Mouse (Mus musculus): ENCODE results near the gene Neto2. TPM values are rescaled to one million over a fixed set of nuclear protein-coding genes. Genes with fewer than 3 reads are reported as not detected.

Gene Neto2
- polyA plus RNA-seq, 1 experiment: 1.4 TPM

DNA sequence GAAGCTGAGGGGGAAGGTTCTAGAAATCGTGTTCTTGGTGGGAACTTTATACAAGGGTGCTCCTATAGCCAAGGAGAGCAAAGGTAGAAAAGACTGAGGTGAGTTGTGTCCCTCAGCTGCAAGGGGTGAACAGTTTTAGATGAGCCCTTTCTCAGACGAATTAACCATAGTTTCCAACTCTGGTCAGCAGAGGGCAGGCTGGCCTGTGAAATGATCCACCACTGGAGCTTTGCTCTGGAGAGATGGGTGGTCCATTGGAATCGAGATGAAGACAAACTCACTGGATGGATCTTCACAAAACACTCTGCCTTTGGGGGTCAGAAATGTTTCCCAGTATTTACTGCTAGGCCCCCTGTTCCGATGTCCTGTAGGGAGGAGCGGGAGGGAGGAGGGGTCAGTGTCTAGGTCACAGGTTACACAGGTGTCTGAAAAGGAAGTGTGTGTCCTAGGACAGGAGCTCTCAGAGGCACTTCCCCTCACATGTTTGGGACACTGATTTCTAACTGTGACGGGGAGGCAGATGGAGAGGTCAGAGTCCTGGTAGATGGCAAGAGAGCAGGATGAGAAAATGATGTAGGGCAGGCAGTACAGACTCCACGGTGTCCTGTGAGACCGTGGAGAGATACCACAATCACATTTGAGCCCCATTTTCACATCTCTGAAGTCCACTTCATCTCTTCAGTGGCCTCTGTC is 97.4 kb downstream of the Neto2 start:
- Histone ChIP-seq H3K36me3 (ENCODE audit: control insufficient read depth, insufficient read depth, low read length) (no peaks in the 10 kb centered on the region), H3K4me1 (ENCODE audit: control insufficient read depth, insufficient read depth, low read length) (no peaks in the 10 kb centered on the region), H3K4me3 (ENCODE audit: control insufficient read depth, low read depth, low read length) (no peak overlapping the region), H3K27ac (ENCODE audit: control insufficient read depth, insufficient read depth, low read depth, low read length) (no peak overlapping the region), H3K27me3 (ENCODE audit: control insufficient read depth, insufficient read depth, low read length) (no peaks in the 10 kb centered on the region)
- TF ChIP-seq POLR2A (IDR thresholded peaks at IDR 0.05; ENCODE audit: control insufficient read depth, low read depth, low read length): no peak
- peak; percentile 42; the same call in 1 of the 2 replicates for TF ChIP-seq CTCF (IDR thresholded peaks at IDR 0.05; ENCODE audit: control insufficient read depth, insufficient read depth, insufficient replicate concordance, low read depth, low read length)

DNA sequence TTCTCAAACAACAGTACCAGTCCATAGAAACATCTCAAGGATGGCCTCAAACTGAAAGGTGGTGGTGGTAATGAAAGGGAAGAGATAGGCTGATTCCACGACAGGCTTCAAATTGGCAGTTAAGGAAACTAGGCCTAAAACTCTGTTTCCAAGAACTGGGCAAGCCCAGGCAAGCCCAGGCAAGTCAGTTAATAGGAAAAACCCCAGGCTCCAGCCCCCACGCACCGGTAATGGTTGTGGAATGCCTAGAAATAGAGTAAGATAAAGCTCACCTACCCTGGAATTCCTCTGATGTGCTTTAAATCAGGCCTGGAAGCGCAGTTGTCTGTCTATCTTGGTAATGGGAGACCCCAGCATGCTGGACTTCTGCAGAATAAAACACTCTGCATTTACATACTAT is 98.0 kb downstream of the Neto2 start:
- Histone ChIP-seq H3K4me1 (ENCODE audit: control insufficient read depth, insufficient read depth, low read length) (no peaks in the 10 kb centered on the region), H3K27me3 (ENCODE audit: control insufficient read depth, insufficient read depth, low read length) (no peaks in the 10 kb centered on the region), H3K27ac (ENCODE audit: control insufficient read depth, insufficient read depth, low read depth, low read length) (no peak overlapping the region), H3K36me3 (ENCODE audit: control insufficient read depth, insufficient read depth, low read length) (no peaks in the 10 kb centered on the region), H3K4me3 (ENCODE audit: control insufficient read depth, low read depth, low read length) (no peak overlapping the region)
- TF ChIP-seq POLR2A (IDR thresholded peaks at IDR 0.05; ENCODE audit: control insufficient read depth, low read depth, low read length): no peak
- no peak for TF ChIP-seq CTCF (IDR thresholded peaks at IDR 0.05; ENCODE audit: control insufficient read depth, insufficient read depth, insufficient replicate concordance, low read depth, low read length)

DNA sequence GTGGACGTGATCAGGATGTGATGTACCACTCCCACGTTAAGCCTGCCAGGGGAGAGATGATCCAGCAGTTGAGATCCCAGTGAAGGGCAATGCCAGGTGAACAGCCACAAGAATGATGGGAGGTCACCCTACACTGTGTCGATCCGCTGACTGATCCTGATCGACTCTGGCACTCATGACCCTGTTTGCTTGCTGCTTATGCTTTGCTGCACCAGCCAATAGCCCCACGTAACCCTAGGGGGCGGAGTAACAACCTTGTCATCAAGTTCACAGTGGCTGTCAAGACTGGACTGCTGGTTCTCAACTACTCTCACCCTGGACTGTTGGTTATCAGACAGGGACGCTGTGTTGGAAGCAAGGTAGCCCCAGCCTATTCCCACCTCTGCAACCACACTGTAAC is 99.0 kb downstream of the Neto2 start:
- Histone ChIP-seq H3K4me1 (ENCODE audit: control insufficient read depth, insufficient read depth, low read length) (no peaks in the 10 kb centered on the region), H3K27me3 (ENCODE audit: control insufficient read depth, insufficient read depth, low read length) (no peaks in the 10 kb centered on the region), H3K4me3 (ENCODE audit: control insufficient read depth, low read depth, low read length) (no peak overlapping the region), H3K36me3 (ENCODE audit: control insufficient read depth, insufficient read depth, low read length) (no peaks in the 10 kb centered on the region), H3K27ac (ENCODE audit: control insufficient read depth, insufficient read depth, low read depth, low read length) (no peak overlapping the region)
- TF ChIP-seq POLR2A (IDR thresholded peaks at IDR 0.05; ENCODE audit: control insufficient read depth, low read depth, low read length) (no peak), CTCF (IDR thresholded peaks at IDR 0.05; ENCODE audit: control insufficient read depth, insufficient read depth, insufficient replicate concordance, low read depth, low read length) (no peak)

DNA sequence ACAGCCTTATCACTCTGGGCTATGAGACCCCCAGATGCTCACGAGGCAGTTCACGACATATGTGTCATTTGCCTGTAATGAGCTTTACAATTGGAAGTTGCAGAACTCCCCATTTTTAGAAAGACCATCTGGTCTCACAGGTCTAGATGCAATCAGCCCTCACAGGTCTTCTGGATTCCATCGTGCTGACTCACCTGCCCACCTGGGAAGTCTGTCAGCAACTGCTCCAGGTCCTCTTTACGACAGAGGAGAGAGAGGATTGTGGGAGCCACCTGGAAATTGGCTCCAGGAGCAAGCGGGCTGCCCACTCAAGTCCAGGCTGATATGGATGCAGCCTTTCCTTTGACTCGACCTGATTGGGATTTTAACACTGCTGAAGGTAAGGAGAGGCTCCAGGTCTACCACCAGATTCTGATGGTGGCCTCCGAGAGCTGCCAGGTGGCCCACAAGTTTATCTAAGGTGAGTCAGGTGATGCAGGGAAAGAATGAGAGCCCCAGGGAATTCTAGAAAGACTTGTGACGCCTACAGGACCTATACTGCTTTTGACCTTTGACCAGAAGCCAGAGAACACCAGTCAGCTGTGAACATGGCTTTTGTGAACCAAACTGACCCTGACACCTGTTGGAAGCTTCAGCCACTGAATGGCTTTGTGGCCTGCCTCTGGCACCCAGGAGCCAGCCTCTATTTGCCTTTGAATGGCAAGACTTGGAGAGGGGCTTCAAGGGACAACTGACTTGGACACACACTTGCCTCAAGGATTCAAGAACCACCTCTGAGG is 103.1 kb downstream of the Neto2 start:
- Histone ChIP-seq H3K27me3 (ENCODE audit: control insufficient read depth, insufficient read depth, low read length) (no peaks in the 10 kb centered on the region), H3K27ac (ENCODE audit: control insufficient read depth, insufficient read depth, low read depth, low read length) (no peak overlapping the region), H3K36me3 (ENCODE audit: control insufficient read depth, insufficient read depth, low read length) (no peaks in the 10 kb centered on the region), H3K4me3 (ENCODE audit: control insufficient read depth, low read depth, low read length) (no peak overlapping the region), H3K4me1 (ENCODE audit: control insufficient read depth, insufficient read depth, low read length) (no peaks in the 10 kb centered on the region)
- TF ChIP-seq CTCF (IDR thresholded peaks at IDR 0.05; ENCODE audit: control insufficient read depth, insufficient read depth, insufficient replicate concordance, low read depth, low read length) (no peak), POLR2A (IDR thresholded peaks at IDR 0.05; ENCODE audit: control insufficient read depth, low read depth, low read length) (no peak)

DNA sequence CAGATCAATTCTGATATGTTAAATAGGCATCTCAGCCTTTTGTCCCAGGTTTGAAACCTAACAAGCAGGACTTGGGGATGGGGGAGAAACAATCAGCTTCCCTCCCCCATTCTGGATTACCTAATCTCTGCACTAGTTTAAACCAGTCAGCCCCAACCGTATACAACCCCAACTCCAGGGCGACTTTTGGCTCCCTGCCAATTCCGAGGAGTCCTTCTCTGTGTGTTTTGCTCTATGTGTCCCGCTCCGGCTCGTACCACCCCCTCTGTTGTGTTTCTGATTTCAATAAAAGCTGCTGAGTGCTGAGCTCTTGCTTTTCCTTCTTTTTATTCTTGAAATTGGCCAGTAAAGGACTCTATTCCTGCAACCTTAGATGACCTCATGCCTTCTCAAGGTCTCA is 105.3 kb downstream of the Neto2 start:
- H3K27me3 ChIP-seq (ENCODE audit: control insufficient read depth, insufficient read depth, low read length): no peaks in the 10 kb centered on the region
- H3K27ac ChIP-seq (ENCODE audit: control insufficient read depth, insufficient read depth, low read depth, low read length): no peak overlapping the region
- no peak for TF ChIP-seq CTCF (IDR thresholded peaks at IDR 0.05; ENCODE audit: control insufficient read depth, insufficient read depth, insufficient replicate concordance, low read depth, low read length)
- no peak for TF ChIP-seq POLR2A (IDR thresholded peaks at IDR 0.05; ENCODE audit: control insufficient read depth, low read depth, low read length)
- H3K36me3 ChIP-seq (ENCODE audit: control insufficient read depth, insufficient read depth, low read length): no peaks in the 10 kb centered on the region
- no peaks in the 10 kb centered on the region; the same call in 1 of the 2 replicates for H3K4me1 ChIP-seq (ENCODE audit: control insufficient read depth, insufficient read depth, low read length)
- H3K4me3 ChIP-seq (ENCODE audit: control insufficient read depth, low read depth, low read length): no peak overlapping the region

DNA sequence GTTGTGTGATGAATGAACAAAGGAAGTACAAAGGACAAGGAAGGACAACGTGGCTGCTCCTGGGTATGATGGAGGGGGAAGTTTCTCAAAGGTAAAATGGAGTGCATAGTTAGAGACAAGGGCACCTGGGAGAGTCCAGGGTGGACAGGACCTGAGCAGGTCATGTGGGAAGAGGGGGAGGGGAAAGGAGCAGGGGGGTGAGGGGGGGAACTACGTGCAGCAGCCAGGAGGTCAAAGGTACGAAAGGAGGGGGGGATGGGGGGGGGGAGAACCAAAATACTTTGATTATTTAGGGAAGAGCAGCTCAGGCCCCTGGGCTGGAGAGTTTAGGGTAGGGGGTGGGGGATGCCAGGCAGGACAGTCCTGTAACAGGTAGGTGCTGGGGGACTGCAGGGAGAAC is 105.7 kb downstream of the Neto2 start:
- Histone ChIP-seq H3K27ac (ENCODE audit: control insufficient read depth, insufficient read depth, low read depth, low read length) (no peak overlapping the region), H3K36me3 (ENCODE audit: control insufficient read depth, insufficient read depth, low read length) (no peaks in the 10 kb centered on the region), H3K4me1 (ENCODE audit: control insufficient read depth, insufficient read depth, low read length) (no peaks in the 10 kb centered on the region; the same call in 1 of the 2 replicates), H3K27me3 (ENCODE audit: control insufficient read depth, insufficient read depth, low read length) (no peaks in the 10 kb centered on the region), H3K4me3 (ENCODE audit: control insufficient read depth, low read depth, low read length) (no peak overlapping the region)
- TF ChIP-seq CTCF (IDR thresholded peaks at IDR 0.05; ENCODE audit: control insufficient read depth, insufficient read depth, insufficient replicate concordance, low read depth, low read length) (no peak), POLR2A (IDR thresholded peaks at IDR 0.05; ENCODE audit: control insufficient read depth, low read depth, low read length) (no peak)

DNA sequence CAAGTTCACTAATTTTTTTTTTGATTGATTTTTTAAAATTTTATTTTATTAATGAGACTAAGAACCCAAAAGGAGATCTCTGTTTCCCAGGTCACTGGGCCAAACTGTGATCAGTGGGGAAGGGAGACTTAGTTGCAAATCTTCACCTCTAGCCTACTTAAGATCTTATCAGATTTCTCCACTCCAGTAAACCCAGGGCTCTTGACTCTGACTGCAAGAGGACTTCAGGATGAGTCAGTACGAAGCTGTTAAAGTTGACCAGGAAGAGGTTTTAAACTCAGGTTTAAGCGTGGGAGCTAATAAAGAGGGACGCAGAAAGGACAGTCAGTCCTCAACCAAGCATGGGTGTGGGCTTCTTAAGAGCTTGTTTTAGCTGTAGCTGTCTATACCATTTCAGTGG is 107.4 kb downstream of the Neto2 start:
- H3K4me3 ChIP-seq (ENCODE audit: control insufficient read depth, low read depth, low read length): no peak overlapping the region
- H3K27ac ChIP-seq (ENCODE audit: control insufficient read depth, insufficient read depth, low read depth, low read length): no peak overlapping the region
- H3K27me3 ChIP-seq (ENCODE audit: control insufficient read depth, insufficient read depth, low read length): no peaks in the 10 kb centered on the region
- H3K4me1 ChIP-seq (ENCODE audit: control insufficient read depth, insufficient read depth, low read length): no peaks in the 10 kb centered on the region; the same call in 1 of the 2 replicates
- H3K36me3 ChIP-seq (ENCODE audit: control insufficient read depth, insufficient read depth, low read length): no peaks in the 10 kb centered on the region
- TF ChIP-seq CTCF (IDR thresholded peaks at IDR 0.05; ENCODE audit: control insufficient read depth, insufficient read depth, insufficient replicate concordance, low read depth, low read length): no peak
- no peak for TF ChIP-seq POLR2A (IDR thresholded peaks at IDR 0.05; ENCODE audit: control insufficient read depth, low read depth, low read length)
